Mouse (Mus musculus) gastrocnemius, postnatal 36 days (tissue): ENCODE data around the gene Mrpl43. TPM values are rescaled to one million over a fixed set of nuclear protein-coding genes. Genes with fewer than 3 reads are reported as not detected.
A peak's percentile ranks its signal among the peaks of the same experiment; 100 is the strongest.

Experiments used
- DNase-seq, 2 experiments: peaks; one replicate each; pipeline ENCODE4 v3.0.0; 2022
- intact Hi-C: fragments of 180-260 bp; cut with DNase I; formaldehyde crosslinking; loops from one replicate; pipeline ENCODE4 v1.15.1; 2025
- total RNA-seq, 2 experiments: library from RNA; stranded (reverse); gene quantifications; 2 replicates each; pipeline ENCODE4 v1.2.3; 2021

Mrpl43 gene
- total RNA-seq, 2 experiments from 2014 or later = 33.7 to 35.1 TPM

GRCm38 (mm10) chr19:45030746-45031693 is 24.8 kb upstream of the Mrpl43 start:
- DNase-seq = peak; percentile 59 to 74
- intact Hi-C loops = loop anchor here (2.0 kb wide), 1 partner anchor 18 kb away; no protein-coding TSS in a partner anchor

GRCm38 (mm10) chr19:45030111-45030510 is 23.9 kb upstream of the Mrpl43 start:
- intact Hi-C loops = loop anchor here (2.0 kb wide), 1 partner anchor 17 kb away; no protein-coding TSS in a partner anchor
- peak; percentile 58 to 66 for DNase-seq

- intact Hi-C loops = no loop called here
- no peak for DNase-seq
Observed at GRCm38 (mm10) chr19:45029571-45029970, 23.3 kb upstream of the Mrpl43 start.

- DNase-seq = no peak
- intact Hi-C loops = no loop called here
Observed at GRCm38 (mm10) chr19:45028746-45029145, 22.5 kb upstream of the Mrpl43 start.

- DNase-seq = no peak
Observed at GRCm38 (mm10) chr19:45027848-45028247, 21.6 kb upstream of the Mrpl43 start.

GRCm38 (mm10) chr19:45026958-45027670 is 20.9 kb upstream of the Mrpl43 start:
- DNase-seq = peak in 1 of 2 experiments; percentile 53
- intact Hi-C loops = no loop called here

More at GRCm38 (mm10) chr19:45027848-45028247, 21.6 kb upstream of the Mrpl43 start:
- intact Hi-C loops = no loop called here

- intact Hi-C loops = no loop called here
Observed at GRCm38 (mm10) chr19:45025937-45026568, 19.8 kb upstream of the Mrpl43 start.

GRCm38 (mm10) chr19:45024775-45025174 is 18.5 kb upstream of the Mrpl43 start:
- intact Hi-C loops = no loop called here
- DNase-seq = no peak

More at GRCm38 (mm10) chr19:45025937-45026568, 19.8 kb upstream of the Mrpl43 start:
- no peak for DNase-seq

GRCm38 (mm10) chr19:45023993-45024392 is 17.8 kb upstream of the Mrpl43 start:
- intact Hi-C loops = no loop called here
- DNase-seq = no peak

- no peak for DNase-seq
- intact Hi-C loops = no loop called here
Observed at GRCm38 (mm10) chr19:45021362-45021761, 15.1 kb upstream of the Mrpl43 start.

- DNase-seq = peak in 1 of 2 experiments; percentile 75
- intact Hi-C loops = no loop called here
Observed at GRCm38 (mm10) chr19:45020348-45020747, 14.1 kb upstream of the Mrpl43 start.

GRCm38 (mm10) chr19:45018351-45018831 is 12.1 kb upstream of the Mrpl43 start:
- DNase-seq = no peak
- intact Hi-C loops = no loop called here

GRCm38 (mm10) chr19:45017909-45018308 is 11.7 kb upstream of the Mrpl43 start:
- intact Hi-C loops = no loop called here
- peak; percentile 86 to 87 for DNase-seq

- intact Hi-C loops = no loop called here
- peak; percentile 85 to 86 for DNase-seq
Observed at GRCm38 (mm10) chr19:45017216-45017771, 11.1 kb upstream of the Mrpl43 start.

GRCm38 (mm10) chr19:45016341-45017215 is 10.3 kb upstream of the Mrpl43 start:
- peak; percentile 78 to 85 for DNase-seq
- intact Hi-C loops = no loop called here

GRCm38 (mm10) chr19:45015518-45016281 is 9.5 kb upstream of the Mrpl43 start:
- peak; percentile 54 to 56 for DNase-seq
- intact Hi-C loops = no loop called here

- intact Hi-C loops = no loop called here
- DNase-seq = peak; percentile 64 to 67
Observed at GRCm38 (mm10) chr19:45014981-45015402, 8.8 kb upstream of the Mrpl43 start.

GRCm38 (mm10) chr19:45014335-45014971 is 8.2 kb upstream of the Mrpl43 start, which contains the start of gene Lzts2:
TSS of gene Lzts2 (plus strand) at chr19:45014414.
- DNase-seq = no peak
- intact Hi-C loops = no loop called here
